Mouse (Mus musculus) WW6 (cell line): ENCODE measurements around the gene Vdac2.

Experiments used
- DNase-seq: peaks from one replicate; pipeline ENCODE4 v3.0.0-alpha.2; 2013; ENCODE audit warnings: low read depth, low spot score

Vdac2 gene

DNA sequence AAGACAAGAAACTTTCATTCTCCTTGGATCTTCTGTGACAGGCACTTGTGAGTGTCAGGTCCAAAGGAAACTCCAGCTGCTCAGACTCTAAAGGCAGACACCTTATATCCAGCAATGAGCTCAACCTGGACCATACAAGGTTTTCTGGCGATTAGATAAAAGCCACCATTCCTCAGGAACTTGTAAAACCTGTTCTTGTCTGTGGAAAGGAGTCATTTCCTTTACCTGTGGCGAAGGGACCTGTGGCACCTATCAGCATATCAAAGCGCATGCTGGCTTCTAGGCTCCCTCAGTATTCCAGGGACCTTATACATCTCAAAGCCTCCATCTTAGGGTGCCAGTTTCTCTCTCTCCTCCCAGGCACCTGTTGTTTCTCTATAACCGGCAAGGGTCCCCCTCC is 7.6 kb upstream of the Vdac2 start:
- DNase-seq, result no peak

DNA sequence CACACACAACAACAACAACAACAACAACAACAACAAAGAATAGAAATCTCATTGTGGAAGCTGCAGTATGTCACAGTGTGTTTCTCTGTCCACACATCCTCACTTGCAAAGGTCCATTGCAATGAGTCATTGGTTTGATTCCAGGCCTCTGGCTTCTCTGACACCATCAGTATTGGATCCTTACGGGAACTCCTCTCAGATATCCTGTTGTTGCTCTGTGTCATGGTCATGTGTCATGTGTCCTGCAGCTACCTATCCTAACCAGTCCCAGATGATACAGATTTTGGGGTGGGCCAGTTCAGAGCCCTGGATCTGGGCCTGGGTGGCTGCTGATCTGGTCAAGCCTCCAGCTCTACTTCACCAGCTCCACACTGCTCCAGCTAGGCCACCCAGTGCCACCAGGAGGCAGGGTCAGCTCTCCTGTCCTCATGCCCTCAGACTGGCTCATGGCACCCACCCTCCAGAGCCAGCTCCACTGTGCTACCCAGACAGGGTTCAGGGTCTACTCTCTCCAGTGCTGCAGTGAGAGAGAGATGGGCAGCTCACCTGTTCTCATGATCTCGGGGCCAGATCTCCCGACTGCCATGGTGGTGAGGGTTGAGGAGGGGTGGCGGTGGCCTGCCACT is 4.0 kb upstream of the Vdac2 start:
- no peak for DNase-seq

DNA sequence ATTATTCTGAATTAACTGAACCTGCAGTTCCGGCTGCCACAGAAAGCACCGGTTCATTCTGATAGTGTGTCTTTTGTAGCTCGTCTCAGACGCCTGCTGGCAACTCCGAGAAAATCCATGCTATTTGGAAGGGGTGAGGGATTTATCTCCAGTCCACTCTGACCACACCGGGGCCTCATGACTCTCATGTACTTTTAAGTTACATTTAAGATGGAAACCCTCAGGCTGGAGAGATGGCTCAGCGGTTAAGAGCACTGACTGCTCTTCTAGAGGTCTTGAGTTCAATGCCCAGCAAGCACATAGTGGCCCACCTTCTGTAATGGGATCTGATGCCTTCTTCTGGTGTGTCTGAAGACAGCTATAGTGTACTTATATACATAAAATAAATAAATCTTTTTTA is 2.7 kb upstream of the Vdac2 start:
- no peak for DNase-seq

DNA sequence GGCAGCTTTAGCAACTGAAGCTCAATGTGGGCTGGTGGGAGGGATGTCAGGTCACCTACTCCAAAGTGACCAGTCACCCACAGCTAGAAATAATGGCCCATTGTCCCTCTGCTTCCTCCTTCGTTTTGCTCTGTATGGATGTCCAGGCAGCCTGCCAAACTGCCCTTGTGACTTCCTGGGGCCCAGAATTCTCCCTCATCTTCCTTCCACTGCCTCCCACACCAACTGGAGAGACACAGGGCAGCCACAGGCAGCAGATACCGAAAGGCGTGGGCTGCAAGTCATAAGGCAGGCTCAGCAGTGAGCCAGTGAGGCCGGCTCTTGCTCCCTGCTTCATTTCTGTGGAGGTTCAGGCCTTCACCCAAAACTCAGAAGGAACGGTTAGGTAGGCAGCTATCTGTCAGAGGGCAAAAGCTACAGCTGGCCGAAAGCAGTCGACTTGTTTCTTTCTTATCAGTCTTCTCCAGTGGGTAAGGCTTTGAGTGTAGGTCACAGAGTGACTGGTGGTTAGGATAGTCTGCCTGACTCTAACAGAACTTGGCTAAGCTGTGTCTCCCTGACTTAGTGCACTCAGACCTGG is 2.2 kb upstream of the Vdac2 start:
- DNase-seq, result no peak

DNA sequence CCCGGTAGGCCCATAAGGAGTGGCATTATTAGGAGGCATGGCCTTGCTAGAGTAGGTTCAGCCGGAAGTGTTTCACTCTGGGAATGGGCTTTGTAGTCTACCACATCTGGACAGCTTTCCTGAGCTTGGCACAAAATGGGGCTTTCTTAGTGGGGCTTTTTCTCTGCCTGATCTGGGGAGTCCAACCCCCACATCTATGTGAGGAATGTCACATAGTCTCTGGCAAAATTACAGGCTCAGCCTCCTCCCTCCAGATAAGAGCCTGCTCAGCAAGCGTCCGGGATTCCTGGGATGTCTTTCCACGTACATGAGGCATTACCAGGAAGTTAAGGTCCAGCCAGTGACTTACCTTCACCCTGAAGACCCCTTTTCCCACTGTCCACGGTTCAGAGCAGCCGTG is 1.1 kb upstream of the Vdac2 start:
- no peak for DNase-seq

DNA sequence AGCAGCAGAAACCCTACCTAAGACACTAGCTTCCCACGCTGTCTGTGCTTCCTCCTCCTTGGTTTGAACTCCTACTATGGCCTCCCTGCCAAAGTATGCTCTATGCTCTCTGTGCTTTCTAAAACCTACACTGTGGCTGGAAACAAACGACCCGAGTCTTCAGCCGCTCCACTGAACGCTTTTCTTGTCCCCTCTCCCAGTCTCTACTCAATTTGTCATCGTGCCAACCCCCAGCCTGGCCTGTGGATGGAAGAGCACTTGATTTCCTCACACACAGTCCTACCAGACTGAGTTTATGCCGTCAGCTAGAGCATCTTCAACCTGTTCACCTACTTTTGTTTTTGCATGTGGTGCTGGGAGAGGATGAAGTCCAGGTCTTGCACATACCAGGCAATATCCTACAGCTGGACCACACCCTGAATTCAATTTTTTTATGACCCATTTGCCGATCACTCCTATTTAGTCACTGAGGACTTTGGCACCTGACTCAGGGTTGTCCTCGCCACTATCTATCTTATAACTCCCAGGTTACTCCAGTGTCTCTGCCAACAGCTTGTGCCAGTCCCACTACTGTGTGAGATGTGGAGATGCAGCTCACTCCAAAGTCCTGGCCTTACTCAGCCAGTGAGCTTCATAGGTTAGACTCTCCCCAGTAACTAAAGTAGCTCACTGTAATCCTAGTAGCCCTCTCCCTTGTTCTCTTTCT is 901 bp downstream of the Vdac2 start:
- DNase-seq, result no peak

DNA sequence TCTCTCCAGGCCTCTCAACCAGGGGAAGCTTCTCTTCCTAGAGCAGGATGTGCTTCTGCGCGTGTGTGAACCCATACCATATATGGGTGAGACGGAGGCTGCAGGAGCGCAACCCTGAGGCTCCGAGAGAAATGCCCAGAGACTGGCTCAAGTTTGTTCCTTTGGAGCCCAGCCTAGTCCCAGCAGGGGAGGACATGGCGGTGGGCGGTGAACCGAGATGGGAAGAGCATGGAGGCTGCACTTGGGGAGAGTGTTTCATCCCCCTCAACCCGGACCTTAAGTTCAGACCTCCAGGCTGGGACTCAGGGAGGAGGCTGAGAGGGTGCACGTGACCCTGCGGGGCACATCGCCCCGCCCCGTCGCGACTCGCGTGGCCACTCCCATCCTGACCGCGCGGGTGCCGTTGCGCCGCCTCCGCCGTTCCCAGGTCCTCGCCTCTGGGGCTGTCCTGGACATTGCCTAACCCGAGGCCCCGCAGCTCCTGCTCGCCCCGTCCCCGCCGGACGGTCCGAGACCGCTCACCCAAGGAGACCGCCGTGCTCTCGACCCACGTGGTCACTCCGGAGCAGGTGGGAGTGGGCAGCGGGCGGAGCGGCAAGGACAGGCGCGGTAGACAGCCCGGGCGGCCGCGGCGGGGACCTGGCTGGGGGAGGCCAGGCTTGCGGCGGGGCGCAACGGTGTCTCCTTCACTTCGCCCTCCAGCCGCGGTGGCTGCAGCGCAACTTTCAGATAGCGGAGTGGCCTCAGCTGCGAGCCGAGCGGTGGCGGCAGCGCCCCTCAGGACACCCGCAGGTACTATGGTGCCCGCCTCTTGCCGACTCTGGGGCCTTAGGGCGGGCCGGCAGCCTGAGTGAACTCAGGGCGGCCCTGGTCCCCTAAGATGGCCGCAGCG is 6.1 kb downstream of the Vdac2 start:
- DNase-seq, result peak; percentile 87

DNA sequence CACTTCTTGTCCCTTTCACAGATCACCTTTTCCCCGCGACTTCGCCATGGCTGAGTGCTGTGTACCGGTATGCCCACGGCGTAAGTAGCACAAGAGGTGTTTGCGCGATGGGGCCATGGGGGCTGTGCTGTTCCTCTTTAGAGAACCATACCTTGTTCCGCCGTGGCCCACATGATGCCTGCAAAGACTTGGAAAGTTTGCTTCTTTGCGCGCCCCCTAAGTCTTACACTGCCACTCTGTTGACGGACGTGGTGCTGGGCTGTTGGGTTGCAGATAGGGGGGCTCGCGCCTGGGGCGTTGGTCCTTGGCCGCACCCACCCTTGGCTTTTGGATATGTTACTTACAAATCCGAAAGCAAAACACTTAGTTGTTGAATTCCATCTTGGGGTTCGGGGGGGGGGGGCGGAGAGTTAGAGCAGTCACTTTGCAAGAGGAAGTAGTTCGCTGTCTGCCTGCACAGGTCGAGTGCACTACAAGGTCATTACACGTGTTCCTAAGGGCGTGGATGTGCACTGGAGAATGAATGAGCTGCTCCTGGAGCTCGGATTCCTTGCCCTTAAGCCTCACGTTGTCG is 6.9 kb downstream of the Vdac2 start:
- DNase-seq, result no peak

DNA sequence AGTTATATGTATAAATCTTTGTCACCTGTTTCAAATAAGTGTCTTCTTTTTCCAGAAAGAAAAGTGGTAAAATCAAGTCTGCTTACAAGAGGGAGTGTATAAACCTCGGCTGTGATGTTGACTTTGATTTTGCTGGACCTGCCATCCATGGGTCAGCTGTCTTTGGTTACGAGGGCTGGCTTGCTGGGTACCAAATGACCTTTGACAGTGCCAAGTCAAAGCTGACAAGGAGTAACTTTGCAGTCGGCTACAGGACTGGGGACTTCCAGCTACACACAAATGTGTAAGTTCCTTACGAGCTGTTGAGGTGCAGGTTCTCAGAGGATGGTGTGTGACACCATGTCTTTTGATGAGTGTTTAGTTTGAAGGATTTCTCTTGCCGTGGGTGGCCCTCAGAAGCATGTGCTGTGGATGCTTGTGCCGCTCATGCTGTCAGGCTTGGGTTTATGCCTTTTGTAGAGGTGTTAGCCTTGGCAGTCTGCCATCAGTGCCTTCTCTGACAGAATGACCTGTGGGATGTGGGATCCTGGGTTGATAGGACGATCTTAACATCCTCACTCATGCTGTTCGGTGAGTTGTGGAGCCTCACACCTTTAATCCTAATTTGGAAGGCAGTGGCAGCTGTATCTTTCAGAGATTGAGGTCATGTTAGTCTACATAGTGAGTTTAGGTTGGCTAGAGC is 13.4 kb downstream of the Vdac2 start:
- DNase-seq, result no peak

DNA sequence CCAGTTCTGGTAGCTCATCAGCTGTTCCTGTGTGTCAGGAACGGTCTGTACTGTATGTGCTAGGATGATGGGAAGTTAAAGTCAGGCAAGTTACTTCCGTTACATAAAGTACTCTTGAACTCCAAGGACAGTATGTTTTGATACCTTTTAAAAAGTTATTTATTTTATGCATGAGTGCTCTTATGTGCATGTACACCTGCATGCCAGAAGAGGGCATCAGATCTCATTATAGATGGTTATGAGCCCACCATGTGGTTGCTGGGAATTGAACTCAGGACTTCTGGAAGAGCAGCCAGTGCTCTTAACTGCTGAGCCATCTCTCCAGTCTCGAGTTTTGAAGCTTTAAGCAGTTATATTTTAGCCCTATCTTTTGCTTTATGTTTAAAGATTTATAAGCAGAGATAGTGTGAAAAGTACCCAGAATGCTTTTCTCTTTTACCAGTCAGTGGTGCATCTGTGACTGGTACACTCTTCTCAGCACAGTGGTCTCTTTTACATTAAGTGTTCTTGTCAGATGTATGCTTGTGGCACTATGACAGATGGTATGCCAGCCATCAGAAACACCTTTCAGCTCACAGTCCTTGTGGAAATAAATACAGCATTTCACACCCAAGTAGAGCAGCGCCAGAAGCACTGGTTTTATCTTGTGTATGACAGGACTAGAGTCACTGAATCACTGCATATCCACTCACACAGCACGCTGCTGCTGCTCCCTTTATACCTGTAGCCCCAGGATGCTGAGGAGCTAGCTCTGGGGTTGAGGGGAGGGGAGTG is 17.0 kb downstream of the Vdac2 start:
- DNase-seq, result no peak

DNA sequence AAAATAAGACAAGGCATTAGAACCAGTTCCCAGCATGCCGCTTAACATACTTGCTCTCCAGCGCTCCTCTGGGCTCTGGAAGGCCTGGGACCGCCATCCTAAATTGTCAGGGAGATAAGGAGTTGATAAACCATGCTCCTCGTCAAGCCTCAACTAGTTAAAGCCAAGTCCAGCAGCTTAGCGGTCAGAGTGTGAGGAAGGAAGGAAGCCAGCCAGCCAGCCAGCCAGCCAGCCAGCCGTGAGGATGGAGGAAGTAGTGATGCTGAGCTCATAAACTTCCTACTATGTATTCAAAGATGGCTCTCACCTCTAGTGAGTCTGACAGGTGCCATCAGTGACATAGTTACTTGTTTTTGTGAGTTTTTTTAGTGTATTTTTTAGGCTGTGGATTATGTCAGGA is 18.2 kb downstream of the Vdac2 start:
- DNase-seq, result no peak

DNA sequence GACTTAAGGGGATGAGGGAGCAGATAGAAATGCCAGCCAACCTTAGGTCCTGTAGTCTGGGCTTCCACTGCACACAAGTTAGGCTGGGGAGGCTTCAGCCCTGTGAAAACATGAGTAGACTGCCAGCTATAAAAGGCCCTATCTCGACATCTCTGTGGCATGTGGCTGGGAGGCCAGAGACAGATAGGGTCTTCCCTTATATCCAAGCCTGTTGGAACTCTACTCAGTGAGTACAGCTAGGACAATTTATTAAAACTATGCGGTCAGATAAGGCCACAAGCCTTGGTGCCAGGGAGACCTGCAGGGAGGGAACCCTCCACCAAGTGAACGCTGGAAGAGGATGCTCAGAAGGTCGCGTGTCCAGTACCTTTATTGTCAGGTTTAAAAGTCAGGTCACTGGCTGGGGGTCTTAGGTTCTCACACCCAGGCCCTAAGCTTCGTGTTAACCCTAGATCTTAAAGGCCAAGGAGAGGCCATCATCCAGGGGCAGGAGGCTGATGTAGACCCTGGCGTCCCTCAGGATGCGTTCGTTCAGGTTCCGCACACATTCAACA is 21.9 kb downstream of the Vdac2 start:
- DNase-seq, result no peak

DNA sequence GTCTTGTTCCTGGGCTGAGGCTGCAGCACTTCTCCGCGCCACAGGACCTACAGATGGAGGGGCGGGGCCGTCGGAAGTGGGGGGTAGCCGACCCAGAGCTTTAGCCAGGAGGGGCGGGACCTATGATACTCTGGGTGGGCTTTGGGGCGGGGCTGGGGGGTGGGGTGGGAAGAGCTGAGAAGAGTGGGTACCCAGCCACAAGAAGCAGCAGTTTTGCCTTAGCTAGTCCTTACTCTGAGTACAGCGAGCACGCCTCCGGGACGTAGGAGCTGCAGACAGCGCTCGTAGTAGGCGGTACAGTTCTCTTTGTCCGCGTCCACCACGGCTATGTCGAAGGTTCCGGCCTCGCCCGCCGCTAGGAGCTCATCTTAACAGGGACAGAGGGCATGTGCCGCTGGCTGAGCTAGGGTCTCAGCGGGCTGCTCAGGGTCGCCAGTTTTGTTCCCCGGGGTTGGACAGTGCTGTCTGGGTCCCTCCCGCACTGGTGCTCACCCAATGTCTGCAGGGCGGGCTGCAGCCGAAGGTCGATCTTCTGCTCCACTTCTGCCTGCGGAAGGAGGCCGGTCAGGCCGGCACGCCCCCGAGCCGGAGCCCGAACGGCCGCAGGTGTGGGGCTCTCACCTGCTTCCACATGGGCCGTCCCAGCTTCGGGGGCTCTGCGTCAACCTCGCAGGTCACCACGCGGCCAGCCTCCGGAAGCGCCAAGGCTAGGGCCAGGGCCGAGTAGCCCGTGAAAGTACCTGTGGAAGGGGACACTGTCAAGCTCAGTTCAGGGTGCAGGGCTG is 22.5 kb downstream of the Vdac2 start:
- no peak for DNase-seq

DNA sequence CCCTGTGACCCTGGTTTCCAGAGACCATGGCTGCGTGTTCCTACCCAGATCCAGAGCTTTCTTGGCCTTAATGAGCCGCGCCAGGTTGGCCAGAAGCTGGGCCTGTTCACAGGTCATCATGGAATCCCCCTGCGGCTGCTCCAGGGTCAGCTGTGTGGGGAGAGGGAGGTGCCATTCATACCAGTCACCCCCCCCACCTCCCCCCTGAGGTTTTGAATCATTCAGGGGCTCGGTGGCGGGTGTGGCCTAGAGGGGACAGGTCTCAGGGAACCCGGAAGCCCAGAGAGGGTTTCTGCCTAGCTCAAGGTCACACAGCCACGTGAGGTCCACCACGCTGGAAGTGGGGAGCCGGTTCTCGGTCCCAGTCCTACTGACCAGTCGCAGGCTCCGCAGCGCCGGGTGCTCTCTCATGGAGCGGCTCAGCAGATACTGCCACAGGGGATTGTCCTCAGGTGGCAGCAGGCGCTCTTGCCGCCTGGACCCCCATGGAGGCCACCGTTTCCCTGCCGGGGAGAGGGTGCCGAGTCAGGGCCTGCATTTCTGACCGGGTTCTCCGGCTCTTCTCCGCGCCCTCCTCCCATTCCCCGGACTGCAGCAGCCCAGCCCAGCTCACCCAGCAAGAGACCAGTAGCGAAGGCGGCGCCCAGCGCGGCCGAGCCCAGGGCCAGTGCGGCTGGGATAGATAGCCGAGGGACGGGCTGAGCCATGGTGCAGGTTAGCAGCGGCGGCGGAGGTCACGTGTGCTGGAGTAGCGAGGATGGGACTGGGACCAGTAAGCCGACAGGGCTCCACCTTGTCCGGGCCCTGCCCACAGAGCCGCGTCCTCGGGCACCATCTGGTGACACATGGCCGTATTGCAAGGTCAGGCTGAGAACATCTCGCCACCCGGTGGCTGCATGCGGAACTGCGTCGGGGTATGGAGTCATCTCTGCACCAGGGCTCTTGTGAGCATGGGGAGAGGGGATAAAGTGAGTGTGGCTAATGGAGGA is 23.4 kb downstream of the Vdac2 start, which contains the start of gene Comtd1:
Comtd1 (minus strand) TSS at position 812 of the 989 bp plus-strand sequence.
- peak; percentile 90 for DNase-seq

DNA sequence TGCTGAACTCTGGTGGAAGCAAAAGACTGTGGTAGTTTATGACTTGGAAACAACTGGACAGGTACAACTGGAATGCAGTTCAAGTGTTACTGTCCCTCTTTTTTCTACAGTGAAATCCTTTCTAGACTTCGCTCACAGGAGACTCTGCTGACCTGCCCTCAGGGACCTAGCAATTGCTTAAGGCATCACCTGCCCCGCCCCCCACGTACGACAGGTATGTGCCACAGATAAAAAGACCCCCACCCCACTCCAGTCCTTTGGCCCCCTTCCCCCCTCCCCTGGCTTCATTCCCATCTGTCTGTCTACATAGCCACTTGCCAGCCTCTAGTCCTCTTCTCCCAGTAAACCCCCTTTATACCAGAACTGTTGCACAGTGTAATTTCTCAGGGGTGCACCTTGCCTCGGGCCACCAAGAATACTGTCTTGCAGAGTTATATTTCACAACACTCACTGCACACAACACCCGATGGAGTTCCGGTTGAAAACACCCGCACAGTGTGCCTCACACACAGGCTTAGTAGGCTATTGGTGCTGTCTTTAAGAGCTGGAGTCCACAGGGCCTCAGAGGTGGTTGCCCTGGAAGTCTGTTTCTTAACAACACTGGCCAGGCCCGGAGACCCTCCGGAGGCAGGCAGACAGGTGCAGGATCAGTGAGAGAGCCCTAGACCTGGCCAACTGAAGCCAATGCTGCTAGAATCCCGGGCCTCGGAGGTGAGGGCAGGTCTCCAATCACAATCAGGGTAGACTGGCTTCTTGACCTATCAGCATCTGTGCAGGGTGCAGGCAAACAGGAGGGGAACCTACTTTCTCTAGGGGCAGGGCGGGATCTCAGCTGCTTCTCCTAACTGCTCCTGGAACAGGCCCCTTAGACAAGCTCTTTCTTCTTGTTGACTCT is 24.7 kb downstream of the Vdac2 start:
- no peak for DNase-seq

DNA sequence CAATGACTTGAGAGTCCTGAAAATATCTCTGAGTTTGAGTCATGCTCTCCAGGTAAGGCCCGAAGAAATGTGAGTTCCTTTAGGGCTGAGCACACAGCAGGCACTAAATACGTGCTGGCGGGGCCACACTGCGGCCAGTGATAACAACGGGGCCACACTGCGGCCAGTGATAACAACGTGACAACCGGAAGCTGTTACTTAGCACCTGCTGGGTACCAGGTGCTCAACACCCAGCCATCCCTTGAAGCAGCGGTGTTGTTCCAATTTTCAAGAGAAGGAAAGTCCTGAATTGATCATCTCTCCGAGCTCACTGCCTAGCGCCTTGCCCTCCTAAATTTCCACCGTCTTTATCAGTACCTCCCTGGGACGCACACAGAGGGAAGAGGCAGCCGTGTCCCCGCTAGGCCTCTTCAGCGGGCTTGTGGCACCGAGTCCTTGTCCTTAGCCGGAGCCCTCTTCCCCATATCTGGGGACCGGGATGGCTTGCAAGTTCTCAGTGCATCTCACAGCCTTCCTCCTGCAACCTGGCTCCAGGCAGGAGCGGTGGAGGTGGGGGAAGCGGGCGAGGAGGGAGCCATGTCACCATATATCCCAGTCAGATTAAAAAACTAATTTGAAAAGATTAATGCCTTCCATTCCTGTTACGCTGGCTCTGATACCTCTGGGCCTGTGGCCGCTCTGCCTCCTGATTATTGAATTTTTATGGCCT is 25.5 kb downstream of the Vdac2 start:
- DNase-seq, result no peak
